Mouse (Mus musculus): Measurements from ENCODE around the gene Plekha8. TPM values are rescaled to one million over a fixed set of nuclear protein-coding genes. Genes with fewer than 3 reads are reported as not detected.

Plekha8 gene
- polyA plus RNA-seq, 1 experiment from 2014 or later = 4.7 TPM

DNA sequence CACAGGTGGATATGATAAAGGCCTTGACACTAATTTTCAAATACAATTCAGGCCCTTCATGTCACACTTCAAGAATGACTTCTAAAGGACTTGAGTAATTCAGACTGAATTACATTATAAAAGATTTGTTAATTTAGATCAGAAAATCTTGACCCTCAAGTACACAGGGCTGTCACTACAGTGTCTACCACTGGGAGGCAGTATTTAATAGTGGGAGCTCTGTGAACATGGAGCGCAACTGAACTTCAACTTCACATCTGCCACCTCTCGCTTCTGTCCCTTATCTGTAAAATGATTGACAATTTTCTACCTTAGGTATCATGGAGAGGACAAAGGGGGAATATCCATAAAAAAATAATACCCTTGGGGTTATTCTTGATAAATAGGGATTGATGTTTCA is 8.7 kb upstream of the Plekha8 start:
- Histone ChIP-seq H3K4me3 (ENCODE audit: low read depth, low read length) (no peak overlapping the region), H3K4me1 (ENCODE audit: insufficient read depth, low read depth, low read length) (no peaks in the 10 kb centered on the region), H3K27ac (ENCODE audit: low read length) (no peak overlapping the region), H3K9ac (replicated peaks; ENCODE audit: low read depth) (no peak overlapping the region), H3K4me2 (replicated peaks; ENCODE audit: low read depth, low read length) (no peak overlapping the region), H3K27me3 (replicated peaks; ENCODE audit: insufficient read depth, low read length) (no peaks in the 10 kb centered on the region), H3K36me3 (ENCODE audit: insufficient read depth, low read length) (0 out of 2 replicates have a peak, but pooled peaks cover 4% of the 10 kb centered on the region), H3K9me3 (ENCODE audit: low read length) (no peaks in the 10 kb centered on the region)
- 29% methylated on average over 2 of the region's 2 CpGs for WGBS
- DNase-seq (ENCODE audit: low spot score) (peak; percentile 77), ATAC-seq (no peak)
- TF ChIP-seq CTCF (IDR thresholded peaks at IDR 0.05) (peak; percentile 89), EP300 (IDR thresholded peaks at IDR 0.05) (no peak)

DNA sequence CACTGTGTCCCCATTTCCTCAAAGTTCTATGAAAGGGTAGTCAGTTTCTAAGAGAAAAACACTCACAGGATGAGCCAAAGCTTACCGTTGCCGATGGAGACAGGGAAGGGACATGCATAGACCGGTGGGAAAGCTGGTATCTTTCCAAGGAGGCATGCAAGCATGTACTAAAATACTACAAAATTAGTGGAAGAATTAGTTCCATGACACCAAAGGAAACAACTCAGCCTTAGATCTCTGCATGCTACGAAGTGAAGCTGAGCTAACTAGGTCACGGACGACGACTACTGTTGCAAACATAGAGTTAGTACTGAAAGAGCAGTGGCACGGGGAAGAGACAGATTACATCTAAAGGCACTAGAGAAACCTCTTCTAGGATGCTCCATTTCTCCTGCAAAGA is 8.0 kb upstream of the Plekha8 start:
- Histone ChIP-seq H3K9ac (replicated peaks; ENCODE audit: low read depth) (no peak overlapping the region), H3K9me3 (ENCODE audit: low read length) (no peaks in the 10 kb centered on the region), H3K4me3 (ENCODE audit: low read depth, low read length) (no peak overlapping the region), H3K36me3 (ENCODE audit: insufficient read depth, low read length) (0 out of 2 replicates have a peak, but pooled peaks cover 4% of the 10 kb centered on the region), H3K4me1 (ENCODE audit: insufficient read depth, low read depth, low read length) (no peaks in the 10 kb centered on the region), H3K4me2 (replicated peaks; ENCODE audit: low read depth, low read length) (no peak overlapping the region), H3K27ac (ENCODE audit: low read length) (no peak overlapping the region), H3K27me3 (replicated peaks; ENCODE audit: insufficient read depth, low read length) (no peaks in the 10 kb centered on the region)
- DNase-seq (ENCODE audit: low spot score) (no peak), ATAC-seq (no peak)
- WGBS = 77% methylated on average over 8 of the region's 8 CpGs
- TF ChIP-seq CTCF (IDR thresholded peaks at IDR 0.05) (no peak), EP300 (IDR thresholded peaks at IDR 0.05) (no peak)

DNA sequence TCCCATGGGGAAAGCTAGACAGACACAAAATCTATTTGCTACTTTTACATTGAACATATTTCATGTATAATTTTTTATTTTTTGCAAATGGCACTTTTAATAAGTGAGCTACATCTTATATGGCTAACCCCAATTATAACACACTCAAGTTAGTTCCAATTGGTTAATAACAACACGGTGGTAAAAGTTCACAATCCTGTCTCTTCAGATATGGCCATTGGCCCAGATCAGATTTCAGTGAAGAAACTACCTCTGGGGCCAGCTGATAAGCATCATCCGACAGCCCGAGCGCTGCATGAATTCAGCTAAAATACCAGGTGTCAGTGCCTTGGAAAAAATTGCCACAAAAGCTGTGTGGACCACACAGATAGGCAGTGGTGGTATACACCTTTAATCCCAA is 7.2 kb upstream of the Plekha8 start:
- Histone ChIP-seq H3K4me2 (replicated peaks; ENCODE audit: low read depth, low read length) (no peak overlapping the region), H3K36me3 (ENCODE audit: insufficient read depth, low read length) (no peaks in the 10 kb centered on the region), H3K9me3 (ENCODE audit: low read length) (no peaks in the 10 kb centered on the region), H3K27me3 (replicated peaks; ENCODE audit: insufficient read depth, low read length) (no peaks in the 10 kb centered on the region), H3K9ac (replicated peaks; ENCODE audit: low read depth) (no peak overlapping the region), H3K27ac (ENCODE audit: low read length) (no peak overlapping the region), H3K4me3 (ENCODE audit: low read depth, low read length) (no peak overlapping the region), H3K4me1 (ENCODE audit: insufficient read depth, low read depth, low read length) (no peaks in the 10 kb centered on the region)
- ATAC-seq (no peak), DNase-seq (ENCODE audit: low spot score) (no peak)
- 69% methylated on average over 4 of the region's 4 CpGs for WGBS
- TF ChIP-seq EP300 (IDR thresholded peaks at IDR 0.05) (no peak), CTCF (IDR thresholded peaks at IDR 0.05) (no peak)

DNA sequence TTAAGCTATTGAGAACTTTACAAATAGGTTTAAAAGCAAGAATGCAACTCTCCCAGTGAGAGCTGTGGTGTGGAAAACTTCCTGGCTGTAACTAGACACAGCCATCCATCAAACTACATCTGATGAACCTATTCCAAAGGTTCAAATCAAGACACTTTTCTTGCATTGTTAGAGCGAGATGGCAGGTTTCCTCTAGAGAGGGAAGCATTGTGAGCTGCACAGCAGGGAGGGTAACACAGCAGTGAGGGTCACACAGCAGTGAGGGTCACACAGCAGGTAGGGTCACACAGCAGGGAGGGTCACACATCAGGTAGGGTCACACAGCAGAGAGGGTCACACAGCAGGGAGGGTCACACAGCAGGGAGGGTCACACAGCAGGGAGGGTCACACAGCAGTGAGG is 6.7 kb upstream of the Plekha8 start:
- H3K27ac ChIP-seq (ENCODE audit: low read length) = no peak overlapping the region
- H3K9ac ChIP-seq (replicated peaks; ENCODE audit: low read depth) = no peak overlapping the region
- H3K27me3 ChIP-seq (replicated peaks; ENCODE audit: insufficient read depth, low read length) = no peaks in the 10 kb centered on the region
- DNase-seq (ENCODE audit: low spot score) = no peak
- no peak overlapping the region for H3K4me2 ChIP-seq (replicated peaks; ENCODE audit: low read depth, low read length)
- no peaks in the 10 kb centered on the region for H3K36me3 ChIP-seq (ENCODE audit: insufficient read depth, low read length)
- 76% methylated on average over 1 of the region's 1 CpGs for WGBS
- no peak overlapping the region for H3K4me3 ChIP-seq (ENCODE audit: low read depth, low read length)
- no peaks in the 10 kb centered on the region for H3K9me3 ChIP-seq (ENCODE audit: low read length)
- TF ChIP-seq EP300 (IDR thresholded peaks at IDR 0.05) (no peak), CTCF (IDR thresholded peaks at IDR 0.05) (no peak)
- no peak for ATAC-seq
- no peaks in the 10 kb centered on the region for H3K4me1 ChIP-seq (ENCODE audit: insufficient read depth, low read depth, low read length)

DNA sequence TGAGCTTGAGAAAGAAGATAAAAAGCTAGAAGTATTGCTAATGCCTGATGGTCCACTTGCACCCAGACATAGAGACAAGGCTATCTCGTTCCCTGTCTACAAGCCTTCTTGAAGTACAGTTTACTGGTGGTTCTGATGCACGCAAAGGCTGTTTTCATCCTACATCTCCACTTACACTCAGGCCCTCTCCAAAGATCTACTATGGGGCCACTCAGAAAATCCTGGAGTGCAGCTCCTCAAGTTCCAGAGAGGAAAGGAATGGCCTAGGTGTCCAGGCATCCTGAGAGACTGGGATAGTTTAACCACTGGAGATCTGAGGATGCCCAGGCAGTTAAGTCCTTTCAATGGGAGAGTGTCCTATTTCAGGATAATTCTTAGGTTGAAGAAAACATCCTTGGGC is 4.2 kb upstream of the Plekha8 start:
- Histone ChIP-seq H3K36me3 (ENCODE audit: insufficient read depth, low read length) (no peaks in the 10 kb centered on the region), H3K27ac (ENCODE audit: low read length) (no peak overlapping the region), H3K9ac (replicated peaks; ENCODE audit: low read depth) (no peak overlapping the region), H3K4me2 (replicated peaks; ENCODE audit: low read depth, low read length) (no peak overlapping the region), H3K4me1 (ENCODE audit: insufficient read depth, low read depth, low read length) (0 out of 2 replicates have a peak, but pooled peaks cover 1% of the 10 kb centered on the region), H3K9me3 (ENCODE audit: low read length) (no peaks in the 10 kb centered on the region), H3K4me3 (ENCODE audit: low read depth, low read length) (no peak overlapping the region), H3K27me3 (replicated peaks; ENCODE audit: insufficient read depth, low read length) (no peaks in the 10 kb centered on the region)
- ATAC-seq (no peak), DNase-seq (ENCODE audit: low spot score) (no peak)
- WGBS = 78% methylated on average over 2 of the region's 2 CpGs
- TF ChIP-seq EP300 (IDR thresholded peaks at IDR 0.05) (no peak), CTCF (IDR thresholded peaks at IDR 0.05) (no peak)

DNA sequence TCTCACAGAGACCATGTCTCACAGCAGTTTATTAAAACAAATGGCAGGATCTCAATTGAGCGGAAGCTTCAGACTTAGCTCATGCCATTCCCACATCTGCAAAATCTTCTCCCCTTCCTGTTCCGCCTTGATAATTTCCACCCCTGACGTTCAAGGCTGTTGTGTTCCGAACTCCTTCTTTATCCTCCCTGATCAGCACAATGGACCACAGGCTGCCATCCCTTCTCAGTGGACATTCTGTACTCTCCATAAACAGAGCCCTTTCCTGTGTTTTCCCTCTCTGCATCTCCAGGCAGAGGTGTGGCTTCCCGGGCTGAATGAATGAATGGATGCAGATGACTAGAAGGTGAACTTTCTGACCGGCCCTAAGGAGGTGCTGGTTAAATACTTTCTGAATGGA is 3.1 kb upstream of the Plekha8 start:
- Histone ChIP-seq H3K9ac (replicated peaks; ENCODE audit: low read depth) (no peak overlapping the region), H3K4me3 (ENCODE audit: low read depth, low read length) (no peak overlapping the region), H3K27me3 (replicated peaks; ENCODE audit: insufficient read depth, low read length) (no peaks in the 10 kb centered on the region), H3K4me2 (replicated peaks; ENCODE audit: low read depth, low read length) (peak overlapping the region; percentile 22), H3K9me3 (ENCODE audit: low read length) (no peaks in the 10 kb centered on the region), H3K4me1 (ENCODE audit: insufficient read depth, low read depth, low read length) (peaks cover 7% of the 10 kb centered on the region; the same call in 1 of the 2 replicates), H3K36me3 (ENCODE audit: insufficient read depth, low read length) (no peaks in the 10 kb centered on the region), H3K27ac (ENCODE audit: low read length) (no peak overlapping the region)
- DNase-seq (ENCODE audit: low spot score) (peak; percentile 44), ATAC-seq (peak; percentile 8; the same call in 1 of the 2 replicates)
- TF ChIP-seq CTCF (IDR thresholded peaks at IDR 0.05) (no peak), EP300 (IDR thresholded peaks at IDR 0.05) (peak; percentile 91)
- WGBS = 31% methylated on average over 6 of the region's 6 CpGs

All from lung, postnatal 0 days (tissue).